Mouse (Mus musculus): ENCODE data around the gene Colgalt2.

DNA sequence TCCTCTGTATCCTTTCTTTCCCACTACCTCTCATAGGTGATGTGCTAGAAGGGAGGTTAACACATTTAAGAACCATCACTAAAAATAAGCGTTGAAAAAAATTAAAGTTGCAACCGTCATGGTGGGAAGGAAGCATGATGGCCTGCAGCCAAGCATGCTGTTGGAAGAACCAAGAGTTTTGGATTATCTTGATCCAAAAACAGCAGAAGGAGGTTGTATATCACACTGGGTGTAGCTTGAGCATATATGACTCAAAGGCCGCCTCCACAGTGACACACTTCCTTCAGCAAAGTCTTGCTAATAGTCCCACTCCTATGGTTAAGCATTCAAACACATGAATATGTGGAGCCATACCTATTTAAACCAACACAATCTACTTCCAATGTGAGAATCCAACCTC, 5.5 kb upstream of the Colgalt2 start:
- TF ChIP-seq EP300 (IDR thresholded peaks at IDR 0.05; ENCODE audit: low read depth) = no peak
- TF ChIP-seq CTCF (IDR thresholded peaks at IDR 0.05; ENCODE audit: low read depth) = no peak
